Mouse (Mus musculus): ENCODE measurements at regions not wholly inside any gene's neighbourhood (a gene's known extent, or its start where the extent isn't known, plus 50 kb on each side); places are given as distances from the start of the nearest gene placed in this dataset.

- DNase-seq: no peak
- intact Hi-C loops (cut with DNase I): no loop called here
Measured at GRCm38 (mm10) chr14:52553399-52553798, 57.9 kb upstream of the Olfr1507 start.

GRCm38 (mm10) chr14:52547933-52548332 lies 52.4 kb upstream of the Olfr1507 start:
- DNase-seq: no peak
- intact Hi-C loops (cut with DNase I): no loop called here

All from heart, postnatal 14 days (tissue).